Mouse (Mus musculus) spleen, postnatal 10 days (tissue): ENCODE data around the gene Chp2.
A peak's percentile ranks its signal among the peaks of the same experiment; 100 is the strongest.

Experiments
- DNase-seq, 2 experiments: peaks; one replicate each; pipeline ENCODE4 v3.0.0; 2021 to 2022; ENCODE audit warnings: low spot score in 2 of 2

Chp2 gene

GRCm38 (mm10) chr7:122219315-122219801 is at the start of gene Chp2:
Gene Chp2 (plus strand): TSS chr7:122219496.
- peak in 1 of 2 experiments; percentile 33 for DNase-seq

- no peak for DNase-seq
Measured at GRCm38 (mm10) chr7:122170705-122171104, 48.6 kb upstream of the Chp2 start.

GRCm38 (mm10) chr7:122171613-122172012 is 47.7 kb upstream of the Chp2 start:
- DNase-seq = no peak

GRCm38 (mm10) chr7:122180720-122181119 is 38.6 kb upstream of the Chp2 start:
- DNase-seq = no peak

GRCm38 (mm10) chr7:122184569-122184968 is 34.7 kb upstream of the Chp2 start:
- DNase-seq = no peak

DNA sequence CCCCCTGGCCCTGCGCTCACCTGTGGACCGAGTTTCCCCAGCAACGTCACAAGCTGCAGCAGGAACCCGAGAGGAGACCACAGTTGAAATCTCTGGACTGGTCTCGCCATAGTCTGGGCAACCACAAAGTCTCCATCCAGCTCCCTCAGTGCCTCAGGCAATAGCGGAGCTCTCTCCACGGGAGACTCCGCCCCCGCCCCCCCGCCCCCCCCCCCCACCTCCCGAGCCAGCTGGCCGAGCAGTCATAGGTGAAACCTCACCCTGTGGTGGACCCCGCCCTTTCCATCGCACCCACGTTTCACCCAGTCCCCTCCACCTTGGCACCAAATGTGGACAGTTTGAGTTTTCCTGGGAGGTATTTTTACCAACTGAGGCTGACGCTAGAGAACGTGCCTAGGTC is 33.3 kb upstream of the Chp2 start, which contains the start of gene Ern2:
Ern2 (minus strand) TSS at position 165 of the 400 bp plus-strand sequence.
- no peak for DNase-seq

- peak in 1 of 2 experiments; percentile 76 for DNase-seq
Measured at GRCm38 (mm10) chr7:122189484-122189883, 29.8 kb upstream of the Chp2 start.

DNA sequence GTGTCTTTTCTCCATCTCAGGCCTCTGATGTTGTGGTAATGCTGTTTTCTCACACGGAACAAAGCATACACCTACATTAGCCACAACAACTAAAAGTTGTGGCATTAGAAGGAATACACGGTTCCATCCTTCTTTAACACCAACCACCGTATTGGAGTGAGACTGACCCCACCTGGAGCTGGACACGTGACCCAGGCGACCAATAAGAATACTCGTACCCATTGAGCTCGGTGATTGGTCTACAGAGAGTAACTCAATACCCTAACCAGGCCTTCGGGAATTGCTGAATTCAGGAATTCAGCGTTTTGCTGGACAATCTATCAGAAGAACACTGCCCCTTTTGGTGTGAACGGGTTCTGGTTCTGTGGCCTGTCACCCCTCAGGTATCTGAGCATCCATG is 28.2 kb upstream of the Chp2 start:
- DNase-seq = no peak

DNA sequence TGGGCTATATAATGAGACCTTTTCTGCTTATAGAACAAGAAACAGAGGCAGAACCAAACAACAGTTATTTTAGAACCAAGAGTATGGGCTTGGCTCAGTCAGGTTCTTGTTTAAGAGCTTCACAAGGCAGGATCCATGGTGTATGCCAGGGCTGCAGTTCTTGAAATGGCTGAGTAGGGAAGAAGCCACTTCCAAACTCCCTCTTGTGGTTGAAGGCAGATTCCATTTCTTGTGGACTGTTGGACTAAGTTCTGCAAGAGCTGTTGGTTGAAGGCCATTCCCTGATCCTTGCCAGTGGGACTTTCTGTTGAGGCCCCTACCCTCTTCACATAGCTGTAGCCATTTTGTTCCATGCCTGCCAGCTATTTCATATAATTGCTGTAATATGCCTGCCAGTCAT is 25.4 kb upstream of the Chp2 start:
- DNase-seq = no peak

DNA sequence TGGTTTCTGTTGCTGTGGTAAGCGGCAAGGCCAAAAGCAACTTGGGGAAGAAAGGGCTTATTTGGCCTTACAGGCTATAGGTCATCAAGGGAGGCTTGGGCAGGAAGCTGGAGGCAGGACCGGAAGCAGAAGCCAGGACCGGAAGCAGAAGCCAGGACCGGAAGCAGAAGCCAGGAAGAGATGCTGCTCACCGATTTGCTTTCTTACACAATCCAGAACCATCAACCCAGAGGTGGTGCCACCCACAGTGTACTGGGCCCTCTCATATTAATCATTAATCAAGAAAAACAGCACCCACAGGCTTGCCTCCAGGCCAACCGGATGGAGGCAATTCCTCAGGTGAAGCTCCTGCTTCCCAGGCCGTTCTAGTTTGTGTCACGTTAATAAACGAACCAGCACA is 22.5 kb upstream of the Chp2 start:
- no peak for DNase-seq

DNA sequence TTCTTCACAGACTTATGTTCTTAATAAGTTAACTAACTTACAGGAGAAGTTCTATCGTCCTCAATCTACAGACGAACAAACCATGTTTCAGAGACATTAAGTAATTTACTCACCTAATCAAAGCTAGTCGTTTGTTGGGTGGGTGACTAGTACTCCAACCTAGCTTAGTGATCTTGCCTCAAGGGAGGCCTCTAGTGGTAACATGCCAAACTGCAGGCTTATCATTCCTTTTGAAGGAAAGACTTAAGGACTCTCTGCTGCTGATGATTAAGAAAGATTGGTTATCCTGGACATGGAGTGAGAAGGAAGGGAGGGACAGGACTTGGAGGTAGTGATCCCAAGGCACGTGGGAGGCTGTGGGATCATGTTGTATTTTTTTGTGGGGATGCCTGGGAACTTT is 22.0 kb upstream of the Chp2 start:
- DNase-seq = peak; percentile 36 to 75

DNA sequence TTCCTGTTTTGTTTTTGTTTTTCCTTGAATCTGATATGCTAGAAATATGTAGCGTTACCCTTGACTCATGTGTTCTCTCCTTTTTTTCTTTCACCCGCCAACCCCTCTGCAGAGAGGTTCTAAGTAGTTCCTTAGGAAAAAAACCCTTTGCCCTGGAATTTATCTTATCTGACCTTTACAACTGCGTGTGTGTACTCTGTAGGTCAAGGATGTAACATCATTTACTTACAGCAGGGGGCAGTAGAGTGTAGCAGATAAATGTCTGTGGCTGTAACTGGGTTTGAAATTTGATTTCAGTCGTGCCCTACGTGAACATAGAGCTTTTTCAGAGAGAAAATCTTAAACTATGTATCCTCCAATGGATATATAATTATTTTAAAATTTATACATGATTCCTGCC is 20.0 kb upstream of the Chp2 start:
- DNase-seq = no peak

DNA sequence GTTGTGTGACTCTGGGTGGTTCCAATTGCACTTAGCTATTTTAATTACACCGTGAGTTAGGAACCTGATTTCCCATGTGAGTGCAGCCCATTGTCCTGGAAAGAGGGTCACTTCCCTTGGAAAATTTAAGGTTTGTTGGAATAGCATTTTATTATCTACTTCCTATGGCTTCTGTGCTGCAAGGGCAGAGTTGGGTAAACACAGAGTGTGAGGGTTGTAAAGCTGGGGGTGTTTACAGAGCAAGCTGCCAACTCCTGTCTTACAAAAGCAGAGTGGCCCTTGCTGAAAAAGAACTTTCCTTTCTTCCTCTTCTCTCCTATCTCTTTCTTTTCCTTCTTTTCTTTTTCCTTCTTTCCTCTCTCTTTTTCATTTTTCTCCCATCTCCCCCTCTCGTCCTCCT is 15.4 kb upstream of the Chp2 start:
- no peak for DNase-seq

DNA sequence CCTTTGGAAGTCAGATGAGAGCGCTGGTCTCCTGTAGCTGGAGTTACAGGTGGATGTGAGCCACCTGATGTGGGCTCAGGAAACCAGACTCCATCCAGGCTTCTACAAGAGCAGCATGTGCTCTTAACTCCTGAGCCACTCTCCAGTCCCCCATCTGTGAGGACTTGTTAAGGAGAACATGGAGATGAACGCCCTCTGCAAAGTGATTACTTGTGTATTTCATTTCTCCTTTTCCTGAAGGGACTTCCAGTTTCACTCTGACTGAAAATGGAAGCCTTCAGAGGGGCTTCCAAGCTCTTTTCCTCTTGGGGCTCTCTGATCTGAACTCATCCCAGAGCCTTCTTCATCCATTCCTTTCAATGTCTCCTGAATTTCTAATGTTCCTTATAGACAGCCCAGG is 13.2 kb upstream of the Chp2 start:
- DNase-seq = no peak

GRCm38 (mm10) chr7:122208276-122209021 is 10.8 kb upstream of the Chp2 start:
- no peak for DNase-seq

- DNase-seq = no peak
Measured at GRCm38 (mm10) chr7:122226020-122226742, 6.9 kb downstream of the Chp2 start.

DNA sequence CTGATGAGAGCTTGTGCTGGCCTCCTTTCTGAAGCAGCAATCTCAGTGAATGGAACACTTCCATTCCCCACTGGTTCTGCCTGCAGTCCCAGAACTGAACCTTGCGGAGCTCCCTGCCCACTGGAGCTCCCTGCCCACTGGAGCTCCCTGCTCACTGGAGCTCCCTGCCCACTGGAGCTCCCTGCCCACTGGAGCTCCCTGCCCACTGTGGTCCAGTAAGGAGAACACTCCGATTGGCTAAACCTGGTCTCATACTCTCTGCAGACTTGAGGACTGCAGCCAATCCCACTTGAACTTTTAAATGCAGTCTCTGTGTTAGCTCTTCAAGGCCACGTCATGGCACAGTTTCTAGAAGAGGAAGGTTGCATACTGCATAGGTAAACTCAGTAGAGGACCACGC is 7.4 kb downstream of the Chp2 start:
- no peak for DNase-seq

DNA sequence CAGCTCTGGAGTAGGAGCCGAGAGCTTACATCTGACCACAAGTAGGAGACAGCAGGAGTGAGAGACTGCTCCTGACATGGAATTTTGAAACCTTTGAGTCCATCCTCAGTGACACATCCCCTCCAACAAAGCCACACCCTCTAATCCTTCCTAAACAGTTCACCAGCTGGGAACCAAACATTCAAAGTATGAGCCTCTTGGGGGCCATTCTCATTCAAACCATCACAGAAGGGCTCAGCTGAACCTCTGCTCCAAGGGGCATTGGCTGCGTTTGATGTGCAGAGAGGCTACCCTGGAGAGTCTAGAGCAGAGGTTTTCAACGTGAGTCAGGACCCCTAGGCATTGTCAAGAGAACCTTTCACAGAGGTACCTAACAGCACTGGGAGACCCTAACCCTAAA is 10.0 kb downstream of the Chp2 start:
- DNase-seq = no peak

- no peak for DNase-seq
Measured at GRCm38 (mm10) chr7:122229916-122230315, 10.6 kb downstream of the Chp2 start.

GRCm38 (mm10) chr7:122230866-122231265 is 11.6 kb downstream of the Chp2 start:
- no peak for DNase-seq

DNA sequence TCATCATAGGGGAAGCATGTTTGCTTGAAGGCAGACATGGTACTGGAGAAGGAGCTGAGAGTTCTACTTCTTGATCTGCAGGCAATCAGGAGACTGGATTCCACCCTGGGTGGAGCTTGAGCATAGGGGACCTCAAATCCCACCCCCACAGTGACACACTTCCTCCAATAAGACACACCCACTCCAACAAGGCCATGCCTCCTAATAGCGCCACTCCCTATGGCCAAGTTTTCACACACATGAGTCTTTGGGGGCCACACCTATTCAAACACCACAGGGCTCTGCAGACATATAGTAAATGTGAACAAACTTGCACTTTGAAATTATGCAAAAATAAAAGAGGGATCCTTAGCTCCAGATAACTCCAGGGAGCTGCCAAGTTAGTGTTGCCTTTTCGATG is 19.6 kb downstream of the Chp2 start:
- no peak for DNase-seq

GRCm38 (mm10) chr7:122240413-122241119 is 21.3 kb downstream of the Chp2 start:
- no peak for DNase-seq
